Mouse (Mus musculus): ENCODE measurements around the gene Atp2b4.
"Not testable (repeated sequence)": the region's sequence is repeated elsewhere in the genome, so short reads cannot be mapped to it uniquely, and the experiment has no call there.

The Atp2b4 gene

DNA sequence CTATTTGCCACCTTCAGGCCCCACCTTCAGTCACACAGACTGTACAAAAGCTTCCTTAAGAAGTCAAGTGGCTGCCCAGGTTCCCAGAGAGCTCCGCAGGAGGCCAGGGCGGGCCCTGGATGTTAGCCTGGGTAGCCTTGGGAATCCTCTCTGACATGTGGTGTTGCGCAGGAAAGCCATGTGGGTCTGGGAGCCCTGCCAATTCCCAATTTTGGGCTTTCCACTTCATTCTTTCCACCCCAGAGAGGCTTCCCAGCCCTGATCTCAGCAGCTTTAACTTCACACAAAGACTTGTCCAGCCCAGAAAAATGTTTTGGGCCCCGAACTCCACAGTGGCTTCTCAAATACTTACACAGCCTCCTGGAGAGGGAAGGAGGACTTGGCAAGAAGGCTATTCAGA is 56.2 kb downstream of the Atp2b4 start:
- peak; percentile 51 for DNase-seq

DNA sequence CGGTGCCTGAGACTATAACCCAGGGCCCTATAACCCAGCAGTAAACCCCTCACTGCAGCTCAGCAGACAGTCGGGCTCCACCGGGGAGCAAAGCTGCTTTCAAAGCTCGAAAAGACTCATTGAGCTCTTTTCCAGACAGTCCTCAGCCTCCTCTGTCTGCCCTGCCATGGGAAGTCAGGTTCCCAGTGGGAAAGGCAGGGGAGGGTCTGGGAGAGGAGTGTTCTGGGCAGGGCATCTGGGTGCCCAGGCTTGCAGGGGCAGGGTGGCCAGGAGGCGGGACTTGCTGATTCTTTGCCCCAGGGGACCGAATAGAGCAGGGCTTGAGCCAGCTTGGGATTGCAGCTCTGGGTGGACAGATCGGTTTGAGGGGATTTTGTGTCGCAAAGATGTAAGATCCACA is 58.3 kb downstream of the Atp2b4 start:
- no peak for DNase-seq

DNA sequence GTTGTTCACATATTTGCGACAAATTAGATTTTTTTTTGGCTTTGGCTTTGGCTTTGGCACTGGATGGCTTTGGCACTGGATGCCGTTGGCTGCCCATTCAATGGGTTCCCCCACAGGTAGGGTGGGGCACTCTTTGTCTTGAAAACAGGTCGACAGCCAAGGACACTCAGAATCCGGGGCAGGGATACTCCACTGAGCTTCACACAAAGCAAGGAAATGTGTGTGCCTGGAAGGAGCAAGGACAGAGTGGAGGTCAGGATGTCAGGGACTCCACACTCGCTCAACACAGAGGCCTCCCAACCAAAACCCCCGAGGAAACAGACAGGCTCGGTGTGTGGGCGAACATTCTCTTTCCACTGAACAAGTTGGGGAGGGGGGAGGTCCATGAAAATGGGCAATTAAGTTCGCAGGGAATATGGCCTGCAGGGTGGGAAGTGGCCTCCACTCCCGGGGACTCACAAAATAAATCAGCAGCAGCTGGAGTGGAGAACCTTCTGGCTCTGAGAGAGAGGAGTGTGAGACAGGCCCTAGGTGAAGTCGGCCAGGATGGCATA is 58.9 kb downstream of the Atp2b4 start:
- no peak for DNase-seq

DNA sequence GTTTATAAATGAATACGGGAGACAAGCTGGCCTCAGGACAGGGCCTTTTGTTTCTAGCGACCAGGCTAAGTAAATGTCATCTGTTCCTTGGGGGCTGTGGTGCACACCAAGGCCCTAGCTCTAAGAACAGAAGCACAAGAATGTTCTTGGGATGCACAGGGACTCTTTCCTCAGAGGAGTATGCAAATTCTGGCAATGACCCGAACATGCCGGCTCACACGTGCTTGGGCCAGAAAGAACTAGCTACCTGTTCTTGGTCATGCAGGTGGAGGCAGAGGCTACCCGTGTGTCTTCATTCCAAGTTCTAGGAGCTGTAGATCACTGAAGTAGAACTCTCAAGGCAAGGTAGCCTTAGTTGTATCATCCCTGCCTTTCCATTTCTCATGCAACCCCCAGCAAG is 59.7 kb downstream of the Atp2b4 start:
- no peak for DNase-seq

DNA sequence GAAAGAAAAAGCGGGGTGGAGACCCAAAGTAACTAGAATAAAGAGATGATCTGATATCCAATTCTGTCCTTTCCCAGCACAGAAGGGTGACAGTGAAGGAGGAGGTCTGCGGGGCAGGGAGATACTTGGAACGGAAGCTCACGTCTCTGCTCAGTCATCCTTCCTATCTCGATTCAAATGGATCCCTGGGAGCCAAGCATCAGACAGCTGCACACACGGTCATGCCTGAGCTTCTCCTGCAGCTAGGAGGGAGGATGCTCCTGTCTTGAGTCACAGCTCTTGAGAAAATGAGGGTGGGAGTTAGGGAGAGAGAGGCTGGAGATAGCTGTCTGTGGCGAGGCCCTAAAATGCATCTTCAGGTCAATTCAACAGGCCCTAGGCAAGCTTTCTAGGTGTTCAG is 64.2 kb downstream of the Atp2b4 start:
- DNase-seq, result no peak

GRCm38 (mm10) chr1:133735995-133736652 is 64.7 kb downstream of the Atp2b4 start:
- DNase-seq, result peak; percentile 71

- no peak for DNase-seq
Observed at GRCm38 (mm10) chr1:133732814-133733213, 68.0 kb downstream of the Atp2b4 start.

- DNase-seq, result no peak
Observed at GRCm38 (mm10) chr1:133728339-133728738, 72.5 kb downstream of the Atp2b4 start.

- DNase-seq, result no peak
Observed at GRCm38 (mm10) chr1:133720342-133720741, 80.5 kb downstream of the Atp2b4 start.

DNA sequence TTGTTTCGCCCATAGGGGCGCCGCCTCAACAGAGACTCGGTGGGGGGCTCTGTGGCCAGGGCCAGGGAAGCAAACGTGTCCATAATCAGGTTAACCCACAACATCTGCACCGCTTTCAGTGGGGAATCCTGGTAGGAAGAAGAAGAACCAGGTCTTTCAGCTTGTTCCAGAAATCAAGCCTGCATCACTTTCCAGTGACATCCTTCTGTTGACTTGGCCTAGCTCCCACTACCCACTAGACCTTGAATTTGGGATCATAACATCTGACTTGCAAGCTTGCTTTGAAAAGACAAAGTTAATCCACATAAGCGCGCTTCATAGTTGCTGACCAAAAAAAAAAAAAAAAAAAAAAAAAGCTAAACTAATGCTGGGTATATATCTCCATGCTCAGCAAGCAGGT is 82.1 kb downstream of the Atp2b4 start:
- no peak for DNase-seq

GRCm38 (mm10) chr1:133718296-133718695 is 82.5 kb downstream of the Atp2b4 start:
- no peak for DNase-seq

- DNase-seq, result peak; percentile 22
Observed at GRCm38 (mm10) chr1:133716464-133716863, 84.4 kb downstream of the Atp2b4 start.

DNA sequence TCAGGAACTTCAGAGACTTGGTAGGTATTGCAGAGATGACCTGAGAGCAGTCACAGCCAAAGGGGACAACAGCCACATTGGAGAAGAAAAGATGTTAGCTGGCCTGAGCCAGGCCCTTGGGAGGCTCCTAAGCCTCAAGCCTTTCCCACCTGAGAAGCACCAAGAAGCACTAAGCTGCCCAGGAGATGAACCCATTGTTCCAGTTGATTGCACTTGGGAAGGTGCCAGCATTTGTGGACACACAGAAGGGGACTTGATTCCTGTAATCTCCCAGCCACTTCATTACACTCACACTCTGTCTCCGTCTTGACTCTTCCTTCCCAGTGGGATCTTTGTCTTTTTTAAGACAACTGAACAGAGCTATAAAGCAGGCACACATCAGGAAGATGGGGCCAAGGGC is 85.7 kb downstream of the Atp2b4 start:
- DNase-seq, result no peak

GRCm38 (mm10) chr1:133713009-133713370 is 87.9 kb downstream of the Atp2b4 start:
- peak; percentile 22 for DNase-seq

DNA sequence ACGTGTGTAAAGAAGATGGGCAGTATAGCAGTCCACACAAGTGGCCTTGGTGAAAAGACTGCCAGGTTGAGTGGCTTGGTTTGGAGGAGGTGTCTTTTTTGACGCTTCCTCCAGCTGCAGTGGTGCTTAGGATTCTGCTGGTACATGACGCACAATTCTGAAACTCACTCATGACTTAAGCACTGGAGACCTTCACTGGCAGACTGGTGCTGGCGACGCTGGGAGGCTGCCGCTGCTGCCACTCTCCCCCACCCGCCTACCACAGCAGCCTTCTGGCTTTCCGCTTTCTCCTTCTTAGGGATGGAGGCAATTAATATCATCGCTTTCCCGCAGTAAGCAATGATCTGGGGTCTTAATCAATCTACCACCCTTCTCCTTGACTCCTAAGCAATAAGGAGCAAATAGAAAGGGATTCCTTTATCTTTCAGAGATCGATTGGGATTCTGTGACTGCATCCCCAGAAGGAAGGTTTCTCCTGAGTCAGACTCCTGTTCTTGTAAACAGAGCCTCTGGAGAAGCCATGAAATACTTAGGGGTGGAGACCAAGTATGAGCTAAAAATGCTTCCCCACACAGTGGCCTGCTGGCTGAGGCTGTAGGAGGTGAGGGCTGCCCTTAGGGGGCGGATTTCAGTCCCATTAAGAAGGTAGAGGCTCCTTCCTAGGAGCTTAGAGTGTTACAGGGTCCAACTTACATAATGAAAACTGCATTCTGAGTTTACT is 88.4 kb downstream of the Atp2b4 start:
- DNase-seq, result no peak

DNA sequence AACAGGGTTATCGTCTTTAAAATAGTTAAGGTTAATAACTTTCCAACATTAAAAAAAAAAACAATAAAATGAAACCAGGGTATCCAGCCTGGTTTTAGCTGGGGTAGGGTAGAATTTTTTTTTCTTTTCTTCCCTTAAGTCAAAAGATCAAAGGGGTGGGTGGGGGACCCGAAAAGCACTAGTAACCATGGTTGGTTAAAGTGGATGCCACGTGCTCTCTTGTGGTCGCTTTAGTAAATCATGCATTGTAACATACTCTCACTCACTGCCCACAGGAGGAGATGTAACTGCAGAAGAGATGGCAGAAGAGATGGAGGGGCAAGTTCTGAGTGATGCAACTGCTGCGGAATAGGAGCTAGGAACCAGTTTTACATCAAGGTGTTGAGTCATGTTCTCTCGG is 89.5 kb downstream of the Atp2b4 start:
- DNase-seq, result no peak

DNA sequence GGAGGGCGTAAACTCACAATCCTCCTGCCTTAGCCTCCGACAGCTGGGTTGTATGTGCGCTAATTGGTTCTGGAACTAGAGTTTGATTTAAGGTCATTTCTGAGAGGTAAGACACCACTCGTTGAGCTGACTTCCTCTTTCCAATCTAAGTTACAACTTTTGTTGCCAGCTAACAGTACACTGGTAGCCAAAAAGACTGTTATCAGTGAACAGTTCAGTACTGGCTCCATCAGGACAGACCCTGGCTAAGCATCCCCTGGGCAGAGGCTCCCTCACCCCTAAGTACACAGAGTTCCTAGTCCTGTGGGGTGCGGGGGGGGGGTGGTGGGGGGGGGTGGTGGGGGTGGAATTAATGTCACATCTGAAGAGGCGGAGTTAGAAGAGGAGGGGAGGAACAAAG is 89.9 kb downstream of the Atp2b4 start:
- no peak for DNase-seq

GRCm38 (mm10) chr1:133709292-133709691 is 91.5 kb downstream of the Atp2b4 start:
- no peak for DNase-seq

DNA sequence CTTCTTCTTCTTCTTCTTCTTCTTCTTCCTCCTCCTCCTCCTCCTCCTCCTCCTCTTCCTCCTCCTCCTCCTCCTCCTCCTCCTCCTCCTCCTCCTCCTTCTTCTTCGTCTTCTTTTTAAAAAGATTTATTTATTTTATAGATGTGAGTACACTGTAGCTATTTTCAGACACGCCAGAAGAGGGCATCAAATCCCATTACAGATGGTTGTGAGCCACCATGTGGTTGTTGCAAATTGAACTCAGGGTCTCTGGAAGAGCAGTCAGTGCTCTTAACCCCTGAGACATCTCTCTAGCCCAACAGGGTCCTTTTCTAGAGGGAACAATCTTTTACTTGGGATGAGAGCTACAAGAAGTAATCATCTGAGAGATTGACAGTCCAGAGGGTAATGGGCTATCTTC is 99.0 kb downstream of the Atp2b4 start:
- DNase-seq, result not testable (repeated sequence)

GRCm38 (mm10) chr1:133697935-133698620 is 102.8 kb downstream of the Atp2b4 start:
- DNase-seq, result no peak

- DNase-seq, result peak; percentile 31
Observed at GRCm38 (mm10) chr1:133695901-133696300, 104.9 kb downstream of the Atp2b4 start.

GRCm38 (mm10) chr1:133694876-133695275 is 106.0 kb downstream of the Atp2b4 start:
- DNase-seq, result no peak

DNA sequence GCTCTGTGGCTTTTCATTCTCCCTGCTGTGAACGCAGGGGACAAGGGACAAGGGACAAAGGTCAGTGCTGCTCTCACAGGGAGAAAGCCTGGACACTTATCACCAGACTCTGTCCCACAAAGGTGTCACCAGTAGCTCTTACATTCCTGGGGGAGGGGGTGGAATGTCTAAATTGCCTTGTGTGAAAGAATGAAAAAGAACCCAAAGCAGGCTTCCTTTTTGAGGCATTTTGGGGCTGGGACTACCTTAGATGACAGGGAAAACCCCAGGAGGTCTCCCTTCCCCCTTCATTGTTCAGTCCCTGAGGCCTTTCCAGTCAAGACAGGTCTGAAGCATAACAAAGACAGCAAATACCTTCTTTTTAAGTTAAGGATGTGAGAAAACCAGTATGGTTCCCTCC is 106.5 kb downstream of the Atp2b4 start:
- DNase-seq, result no peak
